Mouse (Mus musculus) E14TG2a.4 (cell line): ENCODE results near the gene Ccdc88c.

ENCODE experiments used
- CTCF ChIP-seq: conservative IDR thresholded peaks from 2 replicates; pipeline ENCODE4 v1.5.1; 2014; ENCODE audit warnings: low read length
- NANOG ChIP-seq: IDR thresholded peaks from 2 replicates; pipeline ENCODE4 v1.6.1; 2014; ENCODE audit warnings: borderline replicate concordance, low read length, mixed read lengths
- POU5F1 ChIP-seq: IDR thresholded peaks from 2 replicates; pipeline ENCODE4 v1.6.1; 2014; ENCODE audit warnings: low read length, borderline replicate concordance

GRCm38 (mm10) chr12:100945501-100945900 is 83.4 kb downstream of the Ccdc88c start:
- TF ChIP-seq CTCF (no peak), NANOG (no peak), POU5F1 (no peak)
